Mouse (Mus musculus): ENCODE measurements around the gene Gtf3a. TPM values are rescaled to one million over a fixed set of nuclear protein-coding genes. Genes with fewer than 3 reads are reported as not detected.

Gene Gtf3a
- polyA plus RNA-seq, 1 experiment from 2014 or later, result 70.4 TPM

DNA sequence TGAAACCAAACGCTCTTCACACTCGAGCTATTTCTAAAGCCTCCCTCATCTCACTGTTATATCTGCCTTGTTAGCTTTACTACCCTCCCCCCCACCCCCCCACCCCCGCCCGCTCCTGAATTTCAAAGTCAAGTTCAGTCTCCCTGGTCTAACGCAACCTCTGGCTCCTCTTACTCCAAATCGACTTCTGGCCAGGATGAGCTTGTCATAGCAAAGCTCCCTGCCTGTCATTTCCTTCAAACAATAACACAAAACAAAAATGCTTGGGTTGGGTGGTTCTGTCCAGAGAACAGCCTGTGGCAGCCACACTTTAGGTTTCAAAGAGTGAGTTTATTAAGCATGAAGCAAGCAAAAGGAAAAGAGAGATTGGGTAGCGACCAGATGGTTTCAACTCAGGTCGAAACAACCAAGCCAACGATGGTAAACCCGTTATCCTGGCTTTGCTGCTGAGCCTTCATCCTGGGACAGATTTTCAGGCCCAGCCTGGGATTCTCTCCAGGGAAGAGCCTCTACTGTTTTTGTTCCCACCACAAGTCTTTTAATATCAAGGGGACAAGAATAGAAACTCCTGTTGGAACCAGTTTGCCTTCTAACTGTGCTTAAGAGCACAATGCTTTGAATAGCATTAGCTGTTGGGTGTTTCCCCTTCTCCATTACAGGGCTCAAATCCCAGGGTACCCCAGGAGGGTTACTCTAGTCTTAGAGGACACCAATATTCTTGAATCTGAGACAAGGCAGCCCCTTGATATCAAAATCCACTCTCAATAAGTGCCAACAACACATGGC is 23.5 kb downstream of the Gtf3a start:
- no peaks in the 10 kb centered on the region for H3K9me3 ChIP-seq (ENCODE audit: control insufficient read depth, low read length)
- 49% methylated on average over 10 of the region's 10 CpGs for WGBS
- H3K27ac ChIP-seq (replicated peaks), result no peak overlapping the region
- ATAC-seq (ENCODE audit: low FRiP score, low TSS enrichment) (no peak), DNase-seq (ENCODE audit: low spot score) (no peak)
- H3K9ac ChIP-seq (ENCODE audit: low read length), result no peak overlapping the region
- no peak overlapping the region for H3K4me3 ChIP-seq (ENCODE audit: low read depth, low read length)
- H3K4me1 ChIP-seq (replicated peaks; ENCODE audit: control insufficient read depth, insufficient read depth), result no peaks in the 10 kb centered on the region
- no peak overlapping the region for H3K4me2 ChIP-seq (replicated peaks; ENCODE audit: low read depth)
- no peaks in the 10 kb centered on the region for H3K27me3 ChIP-seq (ENCODE audit: control insufficient read depth, insufficient read depth, low read length)
- TF ChIP-seq CTCF (IDR thresholded peaks at IDR 0.05; ENCODE audit: low read depth) (no peak), EP300 (optimal IDR thresholded peaks at IDR 0.05) (no peak)
- no peaks in the 10 kb centered on the region for H3K36me3 ChIP-seq (ENCODE audit: control insufficient read depth, insufficient read depth, low read length)

GRCm38 (mm10) chr5:146973353-146973752 is 24.9 kb downstream of the Gtf3a start:
- no peaks in the 10 kb centered on the region for H3K36me3 ChIP-seq (ENCODE audit: control insufficient read depth, insufficient read depth, low read length)
- H3K4me3 ChIP-seq (ENCODE audit: low read depth, low read length), result no peak overlapping the region
- H3K27ac ChIP-seq (replicated peaks), result no peak overlapping the region
- no peak overlapping the region for H3K9ac ChIP-seq (ENCODE audit: low read length)
- no peaks in the 10 kb centered on the region for H3K9me3 ChIP-seq (ENCODE audit: control insufficient read depth, low read length)
- TF ChIP-seq CTCF (IDR thresholded peaks at IDR 0.05; ENCODE audit: low read depth) (no peak), EP300 (optimal IDR thresholded peaks at IDR 0.05) (no peak)
- no peaks in the 10 kb centered on the region for H3K4me1 ChIP-seq (replicated peaks; ENCODE audit: control insufficient read depth, insufficient read depth)
- 90% methylated on average over 9 of the region's 9 CpGs for WGBS
- no peak overlapping the region for H3K4me2 ChIP-seq (replicated peaks; ENCODE audit: low read depth)
- DNase-seq (ENCODE audit: low spot score) (no peak), ATAC-seq (ENCODE audit: low FRiP score, low TSS enrichment) (no peak)
- no peaks in the 10 kb centered on the region for H3K27me3 ChIP-seq (ENCODE audit: control insufficient read depth, insufficient read depth, low read length)

- H3K9me3 ChIP-seq (ENCODE audit: control insufficient read depth, low read length), result no peaks in the 10 kb centered on the region
- H3K4me1 ChIP-seq (replicated peaks; ENCODE audit: control insufficient read depth, insufficient read depth), result no peaks in the 10 kb centered on the region
- no peak for TF ChIP-seq EP300 (optimal IDR thresholded peaks at IDR 0.05)
- DNase-seq (ENCODE audit: low spot score) (no peak), ATAC-seq (ENCODE audit: low FRiP score, low TSS enrichment) (peak; percentile 21; the same call in 1 of the 2 replicates)
- WGBS, result 57% methylated on average over 25 of the region's 25 CpGs
- no peak overlapping the region for H3K9ac ChIP-seq (ENCODE audit: low read length)
- no peaks in the 10 kb centered on the region for H3K27me3 ChIP-seq (ENCODE audit: control insufficient read depth, insufficient read depth, low read length)
- H3K4me2 ChIP-seq (replicated peaks; ENCODE audit: low read depth), result peak overlapping the region; percentile 18
- H3K36me3 ChIP-seq (ENCODE audit: control insufficient read depth, insufficient read depth, low read length), result no peaks in the 10 kb centered on the region
- peak overlapping the region; percentile 69 for H3K27ac ChIP-seq (replicated peaks)
- no peak overlapping the region for H3K4me3 ChIP-seq (ENCODE audit: low read depth, low read length)
Observed at GRCm38 (mm10) chr5:146973858-146974780, 25.7 kb downstream of the Gtf3a start.

- 0 out of 2 replicates have a peak overlapping the region, but pooled peaks have one; percentile 18 for H3K27ac ChIP-seq (replicated peaks)
- no peaks in the 10 kb centered on the region for H3K4me1 ChIP-seq (replicated peaks; ENCODE audit: control insufficient read depth, insufficient read depth)
- H3K27me3 ChIP-seq (ENCODE audit: control insufficient read depth, insufficient read depth, low read length), result no peaks in the 10 kb centered on the region
- H3K9ac ChIP-seq (ENCODE audit: low read length), result no peak overlapping the region
- peak; percentile 10; the same call in 1 of the 2 replicates for ATAC-seq (ENCODE audit: low FRiP score, low TSS enrichment)
- 16% methylated on average over 13 of the region's 13 CpGs for WGBS
- DNase-seq (ENCODE audit: low spot score), result no peak
- H3K4me2 ChIP-seq (replicated peaks; ENCODE audit: low read depth), result peak overlapping the region; percentile 18
- no peaks in the 10 kb centered on the region for H3K9me3 ChIP-seq (ENCODE audit: control insufficient read depth, low read length)
- TF ChIP-seq CTCF (IDR thresholded peaks at IDR 0.05; ENCODE audit: low read depth) (no peak), EP300 (optimal IDR thresholded peaks at IDR 0.05) (no peak)
- H3K4me3 ChIP-seq (ENCODE audit: low read depth, low read length), result no peak overlapping the region
- H3K36me3 ChIP-seq (ENCODE audit: control insufficient read depth, insufficient read depth, low read length), result no peaks in the 10 kb centered on the region
Observed at GRCm38 (mm10) chr5:146974781-146975123, 26.3 kb downstream of the Gtf3a start.

GRCm38 (mm10) chr5:146981376-146981775 is 32.9 kb downstream of the Gtf3a start:
- H3K4me3 ChIP-seq (ENCODE audit: low read depth, low read length), result no peak overlapping the region
- WGBS, result 79% methylated on average over 6 of the region's 6 CpGs
- ATAC-seq (ENCODE audit: low FRiP score, low TSS enrichment) (no peak), DNase-seq (ENCODE audit: low spot score) (no peak)
- H3K27ac ChIP-seq (replicated peaks), result no peak overlapping the region
- no peaks in the 10 kb centered on the region for H3K4me1 ChIP-seq (replicated peaks; ENCODE audit: control insufficient read depth, insufficient read depth)
- no peak overlapping the region for H3K4me2 ChIP-seq (replicated peaks; ENCODE audit: low read depth)
- no peaks in the 10 kb centered on the region for H3K36me3 ChIP-seq (ENCODE audit: control insufficient read depth, insufficient read depth, low read length)
- no peaks in the 10 kb centered on the region for H3K27me3 ChIP-seq (ENCODE audit: control insufficient read depth, insufficient read depth, low read length)
- no peak for TF ChIP-seq CTCF (IDR thresholded peaks at IDR 0.05; ENCODE audit: low read depth)
- no peak for TF ChIP-seq EP300 (optimal IDR thresholded peaks at IDR 0.05)
- H3K9me3 ChIP-seq (ENCODE audit: control insufficient read depth, low read length), result no peaks in the 10 kb centered on the region
- no peak overlapping the region for H3K9ac ChIP-seq (ENCODE audit: low read length)

Measured in stomach, postnatal 0 days (tissue).